Mouse (Mus musculus) activated CD4-positive, CD25-positive, alpha-beta regulatory T cell, adult 4 months (primary cell): ENCODE measurements around the gene Hoxc5. TPM values are rescaled to one million over a fixed set of nuclear protein-coding genes. Genes with fewer than 3 reads are reported as not detected.

Experiments
- ATAC-seq: one replicate; pipeline ENCODE4 v1.8.0; 2017
- polyA plus RNA-seq, 2 experiments: library from polyadenylated mRNA; unstranded; fragments of 100-300 nt; shearing (Covaris generic); gene quantifications; one replicate each; pipeline ENCODE4 v1.2.1; 2017

The Hoxc5 gene
- not detected for polyA plus RNA-seq

DNA sequence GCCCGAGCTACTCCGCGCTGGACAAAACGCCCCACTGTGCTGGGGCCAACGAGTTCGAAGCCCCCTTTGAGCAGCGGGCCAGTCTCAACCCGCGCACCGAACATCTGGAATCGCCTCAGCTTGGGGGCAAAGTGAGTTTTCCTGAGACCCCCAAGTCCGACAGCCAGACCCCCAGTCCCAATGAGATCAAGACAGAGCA lies at the start of gene Hoxc5:
Hoxc5 (plus strand) TSS at position 132 of the 199 bp plus-strand sequence.
- ATAC-seq, result no peak

DNA sequence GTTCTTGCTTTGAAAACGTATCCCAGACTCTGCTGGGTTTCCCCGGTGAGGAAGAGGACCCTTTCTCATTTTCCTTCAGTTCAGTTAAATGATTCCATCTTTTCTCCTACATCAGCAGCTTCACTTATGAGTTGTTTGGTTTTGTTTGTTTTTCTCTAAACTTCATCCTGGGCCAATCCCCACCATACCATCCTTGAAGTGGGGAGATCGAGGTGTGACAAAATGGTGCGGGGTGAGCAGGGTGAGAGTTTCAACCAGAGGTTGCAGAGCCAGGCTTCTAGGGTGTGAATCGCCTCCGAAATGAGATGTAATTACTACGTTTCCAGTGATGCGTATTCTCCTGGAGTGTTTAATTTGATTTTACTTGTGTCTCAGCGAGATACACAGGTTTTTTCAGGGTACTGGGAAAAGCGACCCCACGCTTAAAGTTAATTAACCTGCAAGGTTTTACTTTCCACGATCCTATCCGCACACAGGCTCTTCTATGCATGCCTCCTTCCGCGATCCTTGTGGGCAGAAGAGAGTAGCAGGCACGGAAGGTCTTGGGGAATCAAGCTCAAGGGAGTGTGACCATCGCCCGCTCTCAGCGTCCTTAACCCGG lies 49.2 kb upstream of the Hoxc5 start:
- ATAC-seq, result no peak

DNA sequence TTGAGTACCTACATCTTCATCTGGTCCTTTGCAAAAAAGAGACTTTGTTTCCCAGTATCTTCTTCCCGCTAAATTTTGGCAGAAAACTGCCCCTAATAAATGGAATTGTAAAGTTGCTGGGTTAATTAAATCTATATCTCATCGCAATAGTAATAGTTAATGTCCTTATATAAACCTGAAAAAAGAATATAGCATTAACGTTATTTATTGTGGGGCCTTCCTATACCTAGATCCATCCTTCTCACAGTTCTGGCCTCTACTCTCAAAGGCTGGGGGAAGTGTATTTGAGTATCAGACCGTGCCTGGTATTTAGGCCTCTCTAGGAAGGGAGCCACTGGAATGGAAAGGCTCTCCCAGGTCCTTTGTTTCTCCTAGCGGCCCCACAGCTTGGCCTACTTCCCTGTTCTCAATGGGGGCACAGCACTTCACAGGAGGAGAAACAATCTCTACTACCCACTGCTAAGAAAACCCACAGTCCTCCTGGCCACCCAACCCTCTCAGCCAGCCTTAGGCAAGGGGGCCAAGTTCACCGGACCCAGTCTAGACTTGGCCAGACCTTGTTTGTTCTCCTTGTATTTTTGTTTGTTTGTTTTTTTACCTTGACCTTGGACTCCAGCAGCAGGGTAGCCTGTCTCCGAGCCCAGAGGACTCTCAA lies 48.5 kb upstream of the Hoxc5 start:
- ATAC-seq, result no peak

DNA sequence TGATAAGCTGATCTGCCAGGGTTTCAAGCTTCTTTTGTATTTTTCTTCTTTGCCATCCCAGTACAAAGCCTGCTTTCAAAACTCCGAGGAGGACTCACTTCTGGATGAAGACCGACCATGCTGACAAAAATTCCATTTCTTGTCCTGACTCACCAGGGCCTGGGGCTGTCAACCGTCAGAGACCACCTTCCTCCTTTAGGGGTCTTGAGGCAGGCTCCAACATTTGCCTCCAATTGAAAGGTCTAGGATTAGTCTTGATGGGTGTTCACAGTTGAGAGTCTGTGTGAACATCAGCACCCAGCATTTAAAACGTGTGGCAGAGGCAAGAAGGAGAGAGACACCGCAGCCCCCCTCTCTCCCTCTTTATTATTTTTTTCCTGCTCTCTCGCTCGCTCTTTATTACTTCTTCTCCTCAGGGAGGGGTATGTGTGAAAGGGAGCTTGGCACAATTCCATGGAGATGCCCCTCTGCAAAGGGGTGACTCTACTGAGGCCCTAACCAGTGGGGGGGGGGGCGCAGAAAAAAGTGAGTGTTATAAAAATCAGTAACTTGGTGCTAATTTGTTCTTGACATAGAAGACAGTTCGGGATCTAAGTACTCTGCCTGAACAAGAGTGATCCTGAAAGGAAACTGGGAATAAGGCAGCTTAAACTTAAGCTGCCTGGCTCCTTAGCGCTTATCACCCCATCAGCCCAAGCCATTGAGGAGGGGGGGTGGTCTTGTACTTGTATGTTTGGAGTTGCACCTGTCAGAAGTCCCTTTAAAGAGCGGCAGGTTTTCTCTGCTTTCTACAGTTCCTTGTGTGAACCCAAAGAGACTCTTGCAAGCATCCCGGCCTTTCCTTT lies 47.7 kb upstream of the Hoxc5 start:
- no peak for ATAC-seq

DNA sequence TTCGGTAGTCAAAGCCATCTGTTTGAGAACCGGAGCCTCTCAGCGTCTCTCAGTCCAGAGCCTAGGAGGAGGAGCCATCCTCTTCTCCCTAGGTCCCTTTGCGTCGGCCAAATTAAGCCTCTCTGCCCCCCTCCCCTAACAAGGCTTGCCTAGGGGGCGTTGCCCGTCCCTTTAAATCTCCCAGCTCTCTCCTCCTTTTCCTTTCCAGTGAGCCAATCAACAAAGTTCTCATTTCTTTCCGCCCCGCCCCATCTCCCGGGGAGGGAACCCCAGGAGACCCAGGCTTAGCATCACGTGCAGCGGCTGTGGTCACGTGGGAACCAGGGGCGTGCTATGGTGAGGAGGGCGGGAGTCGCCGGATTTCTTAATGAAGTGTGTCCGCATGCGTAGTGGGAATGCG lies 46.6 kb upstream of the Hoxc5 start:
- no peak for ATAC-seq

DNA sequence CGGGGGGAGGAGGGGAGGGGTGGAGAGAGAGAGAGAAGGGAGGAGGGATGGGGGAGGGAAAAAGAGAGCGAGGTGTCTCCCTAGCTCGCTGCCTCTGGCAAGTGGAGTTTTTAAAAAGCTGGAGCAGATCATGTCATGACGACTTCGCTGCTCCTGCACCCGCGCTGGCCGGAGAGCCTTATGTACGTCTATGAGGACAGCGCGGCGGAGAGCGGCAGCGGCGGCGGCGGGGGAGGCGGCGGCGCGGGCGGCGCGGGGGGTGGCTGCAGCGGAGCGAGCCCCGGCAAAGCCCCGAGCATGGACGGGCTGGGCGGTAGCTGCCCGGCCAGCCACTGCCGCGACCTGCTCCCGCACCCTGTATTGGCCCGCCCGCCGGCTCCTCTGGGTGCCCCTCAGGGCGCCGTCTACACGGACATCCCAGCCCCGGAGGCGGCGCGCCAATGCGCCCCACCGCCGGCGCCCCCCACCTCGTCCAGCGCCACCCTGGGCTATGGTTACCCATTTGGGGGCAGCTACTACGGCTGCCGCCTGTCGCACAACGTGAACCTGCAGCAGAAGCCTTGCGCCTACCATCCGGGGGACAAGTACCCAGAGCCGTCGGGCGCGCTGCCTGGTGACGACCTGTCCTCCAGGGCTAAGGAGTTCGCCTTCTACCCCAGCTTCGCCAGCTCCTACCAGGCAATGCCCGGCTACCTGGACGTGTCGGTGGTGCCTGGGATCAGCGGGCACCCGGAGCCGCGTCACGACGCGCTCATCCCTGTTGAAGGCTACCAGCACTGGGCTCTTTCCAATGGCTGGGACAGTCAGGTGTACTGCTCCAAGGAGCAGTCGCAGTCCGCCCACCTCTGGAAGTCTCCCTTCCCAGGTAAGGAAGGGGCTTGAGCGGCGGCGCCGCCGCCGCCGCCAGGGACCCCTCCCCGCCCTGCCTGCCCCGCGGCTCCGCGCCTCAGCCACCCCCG lies 45.9 kb upstream of the Hoxc5 start, which contains the start of gene Hoxc13:
Hoxc13 (plus strand) TSS at position 51 of the 959 bp plus-strand sequence.
- no peak for ATAC-seq

DNA sequence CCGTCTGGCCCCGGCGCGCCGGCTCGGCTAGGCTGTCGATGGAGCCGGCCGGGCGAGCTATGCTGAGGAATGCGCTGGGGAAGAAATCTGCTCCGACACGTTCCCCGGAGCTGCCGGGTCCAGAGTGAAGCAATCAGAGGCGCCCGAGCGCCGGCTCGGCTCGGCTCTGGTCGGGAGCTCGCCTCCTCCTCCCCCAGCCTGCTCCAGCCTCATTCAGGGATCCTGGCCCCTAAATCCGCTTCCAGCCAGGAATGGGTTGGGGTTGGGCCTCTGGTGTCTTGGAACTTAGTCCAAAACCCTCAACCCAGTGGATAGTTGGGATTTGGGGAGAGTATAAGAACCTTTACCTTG lies 45.3 kb upstream of the Hoxc5 start:
- no peak for ATAC-seq

DNA sequence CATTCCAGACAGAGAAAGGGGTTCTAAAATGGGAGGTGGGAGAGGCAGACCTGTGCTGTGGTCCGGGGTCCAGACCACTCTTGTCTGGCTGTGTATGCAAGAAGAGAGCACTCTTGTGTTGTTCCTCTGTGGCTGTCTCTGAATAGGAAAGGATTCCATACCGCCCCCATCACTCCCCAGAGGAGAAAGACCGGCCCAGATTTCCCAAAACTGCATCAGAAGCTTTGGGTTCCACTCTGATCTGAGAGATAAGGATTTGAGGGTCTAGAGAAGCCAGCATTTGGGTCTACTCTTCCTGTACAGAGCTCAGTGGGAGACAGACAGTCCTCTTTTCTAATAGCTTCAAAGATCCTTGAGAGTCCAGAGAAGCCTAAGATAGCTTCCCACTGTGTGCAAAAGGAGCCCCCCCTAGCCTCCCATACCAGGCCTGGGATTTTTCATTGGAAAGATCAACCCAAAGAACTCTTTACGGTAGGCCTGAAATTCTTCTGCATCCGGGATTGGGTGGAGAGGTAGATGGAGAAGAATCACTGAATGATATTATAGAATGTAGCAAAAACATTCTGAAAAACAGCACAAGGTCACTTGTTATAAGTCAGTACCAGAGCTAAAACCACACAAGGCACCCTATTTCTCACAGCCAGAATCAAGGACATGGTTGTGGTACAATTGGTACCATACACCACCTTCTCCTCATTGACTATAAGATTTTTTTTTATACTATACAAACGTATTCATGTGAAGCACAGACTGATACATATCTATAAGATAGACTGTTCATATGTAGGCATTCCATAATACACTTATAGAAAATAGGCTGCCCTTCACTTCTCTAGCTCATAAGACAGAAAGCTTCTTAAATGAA lies 44.4 kb upstream of the Hoxc5 start:
- no peak for ATAC-seq

DNA sequence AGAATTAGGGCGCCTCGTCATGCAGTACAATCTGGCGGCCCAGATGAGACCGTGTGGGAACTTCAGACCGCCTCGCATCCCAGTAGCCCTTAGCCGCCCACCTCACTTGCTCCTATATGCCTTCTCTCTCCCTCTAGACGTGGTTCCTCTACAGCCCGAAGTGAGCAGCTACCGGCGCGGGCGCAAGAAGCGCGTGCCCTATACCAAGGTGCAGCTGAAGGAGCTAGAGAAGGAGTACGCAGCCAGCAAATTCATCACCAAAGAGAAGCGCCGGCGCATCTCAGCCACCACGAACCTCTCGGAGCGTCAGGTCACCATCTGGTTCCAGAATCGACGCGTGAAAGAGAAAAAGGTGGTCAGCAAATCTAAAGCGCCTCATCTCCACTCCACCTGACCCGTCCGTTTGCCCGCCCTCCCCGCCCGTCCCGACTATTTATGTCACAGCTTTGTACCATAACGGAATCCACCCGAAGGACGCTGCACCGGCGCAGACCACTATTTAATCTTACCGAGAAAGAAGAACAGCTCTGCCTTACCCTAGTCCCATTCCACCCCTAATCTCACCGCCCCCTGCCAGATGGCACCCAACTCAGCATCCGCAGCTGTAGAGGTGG lies 40.1 kb upstream of the Hoxc5 start:
- ATAC-seq, result no peak

DNA sequence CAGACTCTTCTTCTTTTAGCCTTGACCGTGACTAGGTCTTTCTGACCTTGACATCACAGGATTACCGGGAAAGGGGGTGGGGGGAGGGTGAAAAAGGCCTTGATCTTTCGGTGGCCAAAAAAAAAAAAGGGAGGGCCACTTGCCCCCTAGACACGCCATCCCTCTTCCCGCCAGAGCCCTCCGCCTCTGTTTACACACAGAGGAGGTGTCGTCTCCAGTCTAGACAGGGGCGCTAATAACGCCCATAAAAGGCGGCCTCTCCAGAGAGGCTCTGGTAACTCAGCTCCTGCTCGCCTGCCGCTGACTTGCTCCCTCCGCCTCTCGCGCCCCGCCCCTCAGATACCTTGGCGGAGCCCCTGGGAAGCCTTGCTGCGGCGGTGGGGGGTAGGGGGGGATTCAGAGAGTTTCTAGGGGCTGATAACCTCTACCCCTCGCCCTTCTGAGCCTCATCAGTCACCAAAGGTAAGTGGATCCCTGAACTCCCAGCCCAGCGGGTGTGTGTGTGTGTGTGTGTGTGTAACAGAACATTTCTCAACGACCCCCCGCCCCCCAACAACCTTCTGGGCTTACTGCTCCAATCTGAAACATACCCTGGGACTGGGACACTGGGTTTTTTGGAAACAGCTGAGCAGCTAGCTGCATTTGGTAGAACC lies 35.4 kb upstream of the Hoxc5 start:
- no peak for ATAC-seq

DNA sequence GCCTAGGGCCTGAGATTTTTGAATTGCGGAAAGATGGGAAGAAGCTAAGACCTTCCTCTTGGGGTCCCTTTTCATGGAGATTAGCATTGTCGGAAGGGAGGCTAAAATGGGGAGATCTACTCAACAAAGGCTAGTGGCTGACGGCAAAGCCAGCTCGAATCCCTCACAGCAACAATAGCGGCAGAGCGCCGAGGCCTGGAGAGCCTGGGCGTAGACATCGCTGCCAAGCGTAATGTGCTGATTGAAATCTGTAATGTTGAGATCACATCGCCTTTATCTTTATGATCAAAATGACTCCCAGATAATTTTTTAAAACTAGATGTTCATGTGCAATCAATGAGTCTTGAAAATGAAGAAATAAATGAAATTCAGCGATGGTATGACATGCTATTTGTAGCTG lies 32.8 kb upstream of the Hoxc5 start:
- ATAC-seq, result no peak

DNA sequence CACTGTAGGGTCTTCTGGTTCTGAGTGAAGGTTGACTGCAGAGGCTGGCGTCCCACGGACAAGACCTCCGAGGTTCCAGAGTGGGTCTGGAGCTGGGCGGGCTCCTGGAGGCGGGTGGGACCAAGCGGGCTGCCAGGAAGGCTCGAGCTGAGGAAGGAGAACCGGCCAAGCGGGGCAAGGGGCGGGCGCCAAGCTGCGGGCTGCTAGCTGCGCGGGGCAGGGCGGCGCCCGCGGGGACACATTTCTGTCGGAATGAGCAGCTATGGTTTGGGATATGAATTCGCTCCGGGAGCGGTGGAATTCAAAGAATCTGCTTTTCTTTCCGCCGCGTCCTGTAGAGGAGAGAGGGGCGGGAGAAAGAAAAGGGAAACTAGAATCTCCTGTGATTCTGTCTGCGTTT lies 32.3 kb upstream of the Hoxc5 start:
- no peak for ATAC-seq

DNA sequence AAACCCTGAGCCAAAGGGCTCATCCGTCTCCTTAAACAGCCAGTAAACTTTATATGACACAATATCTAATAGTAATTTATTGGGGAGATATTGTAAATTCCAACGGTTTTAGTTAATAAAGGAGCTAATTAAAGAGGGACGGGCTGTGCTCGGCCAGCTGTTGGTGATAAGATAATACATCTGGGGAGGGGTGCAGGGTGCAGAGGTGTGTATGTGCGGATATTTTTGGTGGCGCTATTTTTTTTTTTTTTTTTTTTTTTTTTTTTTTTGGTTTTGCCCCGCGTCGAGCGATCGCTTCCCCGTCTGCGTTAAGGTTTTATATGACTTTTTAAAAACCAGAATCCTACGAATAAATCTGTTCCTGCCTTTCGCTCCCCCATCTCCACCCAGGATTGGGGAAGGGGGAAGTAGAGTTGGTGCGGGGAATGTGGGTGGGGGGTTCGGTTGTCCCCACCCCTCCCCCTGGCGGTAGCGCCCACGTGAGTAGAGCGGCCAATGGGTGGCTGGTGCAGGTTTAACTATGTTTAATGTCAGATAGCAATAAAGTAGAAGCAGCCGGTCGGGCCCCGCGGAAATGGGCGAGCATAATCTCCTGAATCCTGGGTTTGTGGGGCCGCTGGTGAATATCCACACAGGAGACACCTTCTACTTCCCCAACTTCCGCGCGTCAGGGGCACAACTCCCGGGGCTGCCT lies 30.8 kb upstream of the Hoxc5 start, which contains the start of gene Hoxc12:
Hoxc12 (plus strand) TSS at position 479 of the 694 bp plus-strand sequence.
- no peak for ATAC-seq

DNA sequence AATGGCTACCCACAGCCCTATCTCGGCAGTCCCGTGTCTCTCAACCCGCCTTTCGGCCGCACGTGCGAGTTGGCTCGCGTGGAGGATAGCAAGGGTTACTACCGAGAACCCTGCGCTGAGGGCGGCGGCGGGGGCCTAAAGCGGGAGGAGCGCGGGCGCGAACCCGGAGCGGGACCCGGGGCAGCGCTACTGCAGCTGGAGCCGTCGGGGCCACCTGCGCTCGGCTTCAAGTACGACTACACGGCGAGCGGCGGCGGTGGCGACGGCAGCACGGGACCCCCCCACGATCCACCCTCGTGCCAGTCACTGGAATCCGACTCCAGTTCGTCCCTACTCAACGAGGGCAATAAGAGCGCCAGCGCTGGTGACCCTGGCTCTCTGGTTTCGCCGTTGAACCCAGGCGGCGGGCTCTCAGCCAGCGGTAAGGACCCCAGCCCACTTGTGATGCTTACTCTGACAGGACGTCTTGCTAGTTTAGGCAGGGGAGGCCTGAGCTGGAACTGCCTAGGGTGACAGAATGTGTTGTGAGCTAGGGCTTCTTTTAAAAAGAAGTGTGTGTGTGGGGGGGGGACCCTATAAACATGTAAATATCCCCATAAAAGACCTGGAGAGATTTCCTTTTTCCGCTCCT lies 30.1 kb upstream of the Hoxc5 start:
- no peak for ATAC-seq

DNA sequence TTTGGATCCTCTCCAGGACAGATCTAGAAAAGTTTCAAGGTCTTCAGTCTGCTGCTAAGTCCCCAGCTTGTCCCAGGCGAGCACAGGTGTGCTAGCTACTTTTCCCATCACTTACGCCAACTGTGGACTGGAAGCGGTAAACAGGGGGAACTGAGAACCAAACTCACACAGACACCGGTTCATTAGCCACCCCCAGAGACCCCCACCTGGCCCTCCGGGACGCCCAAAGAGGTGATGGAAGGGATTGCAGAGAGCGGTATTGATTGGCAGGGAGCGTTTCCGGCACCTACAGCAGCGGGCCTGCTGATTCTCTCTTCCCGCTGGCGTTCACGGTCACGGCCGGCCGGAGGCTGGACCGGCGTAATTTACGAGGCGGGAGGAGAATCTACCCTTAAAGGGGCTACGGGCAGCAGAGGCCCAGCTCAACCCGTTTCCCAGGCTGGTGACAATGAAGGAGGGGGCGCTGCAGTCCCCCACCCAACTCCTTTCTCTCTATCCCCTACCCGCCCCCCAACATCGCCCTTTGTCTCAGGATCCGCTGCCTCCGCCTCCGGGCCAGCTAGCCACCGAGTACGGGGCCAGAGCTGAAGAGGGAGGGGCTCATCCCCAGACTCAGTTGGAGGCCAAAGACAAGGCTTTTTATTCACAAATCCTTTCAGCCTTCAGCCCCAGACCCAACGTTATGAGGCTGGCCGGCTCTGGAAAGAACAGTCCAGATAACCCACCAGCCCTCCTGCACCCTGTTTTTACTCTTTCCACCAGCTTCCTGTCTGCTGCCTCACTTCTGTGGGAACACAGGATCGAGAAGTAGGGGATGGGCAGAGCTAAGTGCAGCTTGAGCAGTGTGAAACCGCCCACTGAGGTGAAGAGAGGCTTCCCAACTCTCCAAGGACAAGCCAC lies 27.7 kb upstream of the Hoxc5 start:
- no peak for ATAC-seq

DNA sequence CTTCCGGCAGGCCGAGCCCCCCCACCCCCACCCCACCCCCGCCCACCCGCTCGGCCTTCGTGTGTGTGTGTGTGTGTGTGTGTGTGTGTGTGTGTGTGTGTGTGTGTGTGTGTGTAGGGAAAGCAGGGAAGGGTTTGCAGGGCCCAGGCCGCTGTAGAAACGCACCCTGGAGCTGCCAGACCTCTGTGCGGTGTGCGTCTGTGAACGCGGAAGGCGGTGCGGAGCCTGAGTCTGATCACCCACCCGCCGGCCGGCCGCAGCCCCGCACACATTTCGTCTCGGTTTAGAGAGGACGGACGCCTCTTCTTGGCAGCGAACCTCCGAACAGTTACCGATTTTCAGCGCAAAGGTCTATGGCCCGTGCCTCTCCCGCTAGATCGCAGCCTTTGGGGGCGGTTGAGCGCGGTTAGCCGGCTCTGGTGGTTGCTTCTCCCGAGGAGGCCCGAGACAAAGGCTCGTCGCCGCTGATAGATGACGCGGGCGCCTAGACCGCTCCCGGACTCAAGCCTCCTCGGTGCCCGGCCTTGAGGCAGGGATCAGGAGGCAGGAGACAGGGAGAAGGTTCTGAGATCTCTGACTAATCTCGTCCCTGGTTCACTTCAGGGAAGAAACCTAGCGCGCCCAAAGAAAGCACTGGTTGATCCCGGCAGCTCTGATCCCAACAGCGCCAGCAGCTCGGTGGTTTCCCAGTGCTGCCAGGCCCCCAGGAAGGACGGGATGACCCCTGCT lies 24.3 kb upstream of the Hoxc5 start:
- ATAC-seq, result no peak

DNA sequence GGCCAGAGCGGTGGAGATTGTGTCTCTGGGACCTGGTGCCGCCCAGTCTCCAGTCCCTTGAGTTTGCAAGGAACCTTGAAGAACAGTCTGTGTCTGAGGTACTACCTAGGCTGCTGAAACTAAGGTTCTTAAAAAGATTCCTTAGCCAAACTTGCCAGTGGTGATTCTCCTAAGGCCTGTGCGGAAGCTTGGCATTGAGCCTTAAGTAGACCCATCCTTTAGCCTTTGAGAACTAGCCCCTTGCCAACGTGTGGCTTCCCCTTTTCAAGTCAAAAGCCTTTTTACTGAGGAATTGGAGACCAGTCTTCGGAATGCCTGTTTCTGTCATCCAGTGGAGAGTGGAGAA lies 23.8 kb upstream of the Hoxc5 start:
- no peak for ATAC-seq
